Mouse (Mus musculus): ENCODE measurements at regions not wholly inside any gene's neighbourhood (a gene's known extent, or its start where the extent isn't known, plus 50 kb on each side); places are given as distances from the start of the nearest gene placed in this dataset.

GRCm38 (mm10) chr19:56105452-56106091, 181.4 kb upstream of the Habp2 start:
- DNase-seq (ENCODE audit: low spot score): no peak

GRCm38 (mm10) chr19:56108796-56109195, 178.1 kb upstream of the Habp2 start:
- DNase-seq (ENCODE audit: low spot score): no peak

- DNase-seq (ENCODE audit: low spot score): no peak
Observed at GRCm38 (mm10) chr19:56115552-56116284, 171.2 kb upstream of the Habp2 start.

- no peak for DNase-seq (ENCODE audit: low spot score)
Observed at GRCm38 (mm10) chr19:56116285-56116680, 170.7 kb upstream of the Habp2 start.

- no peak for DNase-seq (ENCODE audit: low spot score)
Observed at GRCm38 (mm10) chr19:56120723-56121122, 166.2 kb upstream of the Habp2 start.

- peak; percentile 19 for DNase-seq (ENCODE audit: low spot score)
Observed at GRCm38 (mm10) chr19:56122186-56122585, 164.8 kb upstream of the Habp2 start.

GRCm38 (mm10) chr19:56131556-56131955, 155.4 kb upstream of the Habp2 start:
- DNase-seq (ENCODE audit: low spot score): no peak

- DNase-seq (ENCODE audit: low spot score): no peak
Observed at GRCm38 (mm10) chr19:56132911-56133562, 153.9 kb upstream of the Habp2 start.

GRCm38 (mm10) chr19:56133565-56133964, 153.4 kb upstream of the Habp2 start:
- DNase-seq (ENCODE audit: low spot score): no peak

GRCm38 (mm10) chr19:56134081-56134818, 152.7 kb upstream of the Habp2 start:
- DNase-seq (ENCODE audit: low spot score): peak; percentile 45

- DNase-seq (ENCODE audit: low spot score): peak; percentile 37
Observed at GRCm38 (mm10) chr19:56135306-56135928, 151.5 kb upstream of the Habp2 start.

GRCm38 (mm10) chr19:56140540-56140939, 146.4 kb upstream of the Habp2 start:
- DNase-seq (ENCODE audit: low spot score): no peak

GRCm38 (mm10) chr19:56144221-56144620, 142.7 kb upstream of the Habp2 start:
- DNase-seq (ENCODE audit: low spot score): no peak

- DNase-seq (ENCODE audit: low spot score): no peak
Observed at GRCm38 (mm10) chr19:56157120-56157519, 129.8 kb upstream of the Habp2 start.

- DNase-seq (ENCODE audit: low spot score): peak; percentile 48
Observed at GRCm38 (mm10) chr19:56162156-56162555, 124.8 kb upstream of the Habp2 start.

- no peak for DNase-seq (ENCODE audit: low spot score)
Observed at GRCm38 (mm10) chr19:56169133-56169997, 117.6 kb upstream of the Habp2 start.

GRCm38 (mm10) chr19:56169998-56170274, 117.0 kb upstream of the Habp2 start:
- no peak for DNase-seq (ENCODE audit: low spot score)

GRCm38 (mm10) chr19:56172454-56172853, 114.5 kb upstream of the Habp2 start:
- no peak for DNase-seq (ENCODE audit: low spot score)

- DNase-seq (ENCODE audit: low spot score): peak; percentile 69
Observed at GRCm38 (mm10) chr19:56176059-56176458, 110.9 kb upstream of the Habp2 start.

- no peak for DNase-seq (ENCODE audit: low spot score)
Observed at GRCm38 (mm10) chr19:56177231-56177745, 109.6 kb upstream of the Habp2 start.

- no peak for DNase-seq (ENCODE audit: low spot score)
Observed at GRCm38 (mm10) chr19:56185756-56186155, 101.2 kb upstream of the Habp2 start.
